Mouse (Mus musculus): ENCODE data around the gene Aifm3. TPM values are rescaled to one million over a fixed set of nuclear protein-coding genes. Genes with fewer than 3 reads are reported as not detected.
"Not testable (repeated sequence)": the region's sequence is repeated elsewhere in the genome, so short reads cannot be mapped to it uniquely, and the experiment has no call there.

The Aifm3 gene
- polyA plus RNA-seq, 1 experiment from 2014 or later: 0.99 TPM

DNA sequence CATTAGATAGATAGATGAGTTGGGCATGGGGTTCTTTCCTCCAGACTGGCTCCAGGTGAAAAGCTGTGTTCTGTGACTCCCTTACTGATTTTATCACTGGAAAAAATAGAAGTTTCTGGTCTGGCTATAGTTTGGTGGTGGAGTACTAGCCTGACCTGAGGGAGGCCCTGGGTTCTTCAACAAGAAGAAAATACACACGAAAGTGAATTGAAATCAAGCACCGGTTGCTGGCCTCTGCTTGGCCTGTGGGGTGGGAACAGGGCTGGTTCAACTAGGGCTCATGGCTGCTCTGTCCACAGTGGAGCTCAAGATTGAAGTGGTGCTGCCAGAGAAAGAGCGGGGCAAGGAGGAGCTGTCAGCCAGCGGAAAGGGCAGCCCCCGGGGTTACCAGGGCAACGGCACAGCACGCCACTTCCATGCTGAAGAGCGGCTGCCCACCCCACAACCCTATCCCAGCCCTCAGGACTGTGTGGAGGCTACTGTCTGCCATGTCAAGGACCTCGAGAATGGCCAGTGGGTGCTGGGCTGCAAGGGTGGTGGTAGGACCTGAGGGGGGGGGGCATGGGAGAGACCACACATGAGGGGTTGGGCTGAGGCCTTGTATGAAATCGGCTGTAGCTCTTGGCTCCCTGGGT is 10.0 kb downstream of the Aifm3 start:
- TF ChIP-seq CTCF (IDR thresholded peaks at IDR 0.05): no peak
- ChIA-PET POLR2A (no interaction called here), CTCF (interaction anchor here (1.0 to 1.4 kb wide), 5 partner anchors 8 to 38 kb away, joined by 3 to 4 read pairs (median 3); partner anchors contain the start of gene Lztr1)
- DNase-seq (ENCODE audit: low read depth, low spot score) (no peak), ATAC-seq (no peak)
- H3K27me3 ChIP-seq: no peaks in the 10 kb centered on the region
- in situ Hi-C loops (cut with MboI; ENCODE audit: low pct_unique_long_range_greater_than_20kb): no loop called here

DNA sequence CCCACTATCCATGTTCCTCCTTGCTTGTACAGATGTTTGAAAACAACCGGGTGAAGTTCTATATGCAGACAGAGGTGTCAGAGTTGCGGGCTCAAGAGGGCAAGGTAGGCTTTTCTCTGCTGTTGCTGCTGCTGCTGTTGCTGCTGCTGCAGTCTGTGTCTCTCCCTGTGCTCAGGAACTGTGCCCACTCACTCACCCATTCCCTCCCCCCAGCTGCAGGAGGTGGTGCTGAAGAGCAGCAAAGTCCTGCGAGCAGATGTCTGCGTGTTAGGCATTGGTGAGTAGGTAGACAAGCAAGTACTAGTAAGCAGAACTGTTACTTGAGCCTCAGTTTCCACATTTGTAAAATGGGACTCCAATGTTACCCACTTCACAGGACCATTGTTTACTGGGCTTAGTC is 13.3 kb downstream of the Aifm3 start:
- DNase-seq (ENCODE audit: low read depth, low spot score) (no peak), ATAC-seq (no peak)
- in situ Hi-C loops (cut with MboI; ENCODE audit: low pct_unique_long_range_greater_than_20kb): no loop called here
- CTCF ChIA-PET: no interaction called here
- TF ChIP-seq CTCF (IDR thresholded peaks at IDR 0.05): no peak
- no peaks in the 10 kb centered on the region for H3K27me3 ChIP-seq
- POLR2A ChIA-PET: no interaction called here

DNA sequence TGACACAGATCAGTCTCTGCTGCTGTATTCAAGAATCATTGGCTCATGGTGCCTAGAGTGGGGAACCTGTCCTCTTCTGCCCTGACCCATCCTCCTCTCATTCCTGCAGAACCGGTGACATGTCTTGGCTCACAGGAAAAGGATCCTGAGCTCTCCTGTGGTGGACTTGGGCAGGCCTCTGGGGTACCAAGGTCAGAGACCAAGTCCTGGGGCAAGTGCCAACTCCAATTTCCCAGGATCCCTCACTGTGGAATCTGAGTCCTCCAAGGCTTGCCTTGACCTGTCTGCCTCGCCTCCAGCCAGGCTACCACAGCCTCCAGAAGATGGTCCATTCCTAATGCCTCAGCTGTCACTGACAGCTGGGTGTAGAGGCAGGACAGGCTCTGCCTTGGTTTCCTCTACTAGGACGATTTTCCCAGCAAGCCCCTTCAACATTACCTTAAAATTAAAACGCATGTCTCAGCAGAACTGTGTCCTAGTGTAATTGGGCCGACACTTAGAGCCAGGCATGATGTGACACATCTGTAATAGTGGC is 17.7 kb downstream of the Aifm3 start:
- CTCF ChIA-PET: interaction anchor here (0.8 to 3.9 kb wide), 3 partner anchors 8 to 47 kb away, joined by 3 to 23 read pairs (median 4); no protein-coding TSS in a partner anchor
- in situ Hi-C loops (cut with MboI; ENCODE audit: low pct_unique_long_range_greater_than_20kb): no loop called here

DNA sequence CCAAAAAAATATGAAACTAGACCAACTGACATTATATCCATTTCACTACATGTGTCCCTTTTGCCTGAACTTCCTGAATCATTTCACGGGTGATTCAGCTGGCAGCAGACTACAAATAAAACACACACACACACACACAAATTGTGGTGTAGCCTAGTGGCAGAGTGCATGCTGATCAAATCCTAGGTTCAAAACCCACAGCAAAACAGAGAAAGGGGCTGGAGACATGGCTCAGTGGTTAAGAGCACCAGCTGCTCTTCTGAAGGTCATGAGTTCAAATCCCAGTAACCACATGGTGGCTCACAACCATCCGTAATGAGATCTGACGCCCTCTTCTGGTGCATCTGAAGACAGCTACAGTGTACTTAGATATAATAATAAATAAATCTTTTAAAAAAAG is 18.6 kb downstream of the Aifm3 start:
- CTCF ChIA-PET: interaction anchor here (0.8 to 3.9 kb wide), 3 partner anchors 9 to 34 kb away, joined by 3 to 23 read pairs (median 4); no protein-coding TSS in a partner anchor
- ATAC-seq; H3K27me3 ChIP-seq; in situ Hi-C loops (cut with MboI; ENCODE audit: low pct_unique_long_range_greater_than_20kb); DNase-seq (ENCODE audit: low read depth, low spot score): not testable (repeated sequence)
- POLR2A ChIA-PET: interaction anchor here (1.2 to 2.7 kb wide), 2 partner anchors 12 to 22 kb away, joined by 6 to 10 read pairs; partner anchors contain the start of gene Thap7

More for the DNA sequence above, 17.7 kb downstream of the Aifm3 start:
- DNase-seq (ENCODE audit: low read depth, low spot score): no peak
- no peak for TF ChIP-seq CTCF (IDR thresholded peaks at IDR 0.05)
- no peak for ATAC-seq
- no peaks in the 10 kb centered on the region for H3K27me3 ChIP-seq
- POLR2A ChIA-PET: interaction anchor here (1.2 kb wide), 1 partner anchor 11 kb away, joined by 6 read pairs; no protein-coding TSS in a partner anchor

DNA sequence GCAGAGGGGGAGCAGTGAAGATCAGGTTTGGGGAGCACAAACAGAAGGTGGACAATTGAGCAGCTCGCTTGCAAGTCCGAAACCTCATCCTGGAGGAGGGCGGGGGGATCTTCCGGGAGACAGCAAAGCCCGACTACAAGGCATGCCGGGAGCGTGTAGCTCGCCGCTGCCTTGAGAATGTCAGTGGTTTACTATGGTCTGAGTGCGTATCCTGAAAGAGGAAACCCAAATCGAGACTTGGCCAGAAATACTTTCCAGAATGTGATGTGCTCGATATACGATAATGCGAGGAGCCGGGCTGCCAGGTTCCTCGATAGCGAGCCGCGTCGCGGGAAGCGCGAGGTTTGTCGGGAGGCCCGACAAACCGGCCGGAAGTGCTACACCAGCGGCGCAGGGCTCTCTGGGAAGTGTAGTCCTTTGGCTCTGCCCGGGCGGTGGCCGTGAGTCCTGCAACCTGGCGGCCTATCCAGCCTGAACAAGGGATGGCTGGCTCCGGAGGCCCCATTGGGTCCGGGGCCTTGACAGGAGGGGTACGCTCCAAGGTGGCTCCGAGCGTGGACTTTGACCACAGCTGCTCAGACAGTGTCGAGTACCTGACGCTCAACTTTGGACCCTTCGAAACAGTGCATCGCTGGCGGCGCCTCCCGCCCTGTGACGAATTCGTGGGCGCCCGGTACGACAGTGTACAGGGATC is 19.3 kb downstream of the Aifm3 start, which contains the start of gene Lztr1:
TSS of gene Lztr1 (plus strand) at position 143 of the 694 bp plus-strand sequence.
- no peaks in the 10 kb centered on the region for H3K27me3 ChIP-seq
- ATAC-seq (peak; percentile 94), DNase-seq (ENCODE audit: low read depth, low spot score) (no peak)
- in situ Hi-C loops (cut with MboI; ENCODE audit: low pct_unique_long_range_greater_than_20kb): no loop called here
- ChIA-PET POLR2A (interaction anchor here (1.0 to 2.7 kb wide), 3 partner anchors 10 to 21 kb away, joined by 3 to 10 read pairs (median 4); partner anchors contain the start of gene Thap7), CTCF (interaction anchor here (1.3 to 3.9 kb wide), 3 partner anchors 9 to 35 kb away, joined by 3 to 23 read pairs (median 4); no protein-coding TSS in a partner anchor)
- no peak for TF ChIP-seq CTCF (IDR thresholded peaks at IDR 0.05)

DNA sequence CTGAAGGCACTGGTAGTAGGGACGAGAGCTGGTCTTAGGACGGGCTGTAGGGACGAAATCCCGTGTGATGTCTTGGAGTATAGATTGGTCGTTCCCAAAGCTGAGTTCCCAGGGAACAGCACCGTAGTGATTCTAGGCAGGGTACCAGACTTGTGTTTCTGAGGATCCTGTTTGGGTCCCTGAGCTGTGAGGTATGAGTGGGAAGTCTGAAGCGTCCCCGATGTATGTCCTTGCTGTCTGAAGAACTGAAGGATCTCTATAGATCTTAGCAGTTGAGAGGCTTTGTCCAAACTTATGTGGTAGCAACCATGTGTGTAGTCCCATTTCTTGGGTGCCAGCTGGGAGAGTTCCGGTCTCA is 19.8 kb downstream of the Aifm3 start:
- in situ Hi-C loops (cut with MboI; ENCODE audit: low pct_unique_long_range_greater_than_20kb): no loop called here
- DNase-seq (ENCODE audit: low read depth, low spot score) (no peak), ATAC-seq (no peak)
- no peak for TF ChIP-seq CTCF (IDR thresholded peaks at IDR 0.05)
- H3K27me3 ChIP-seq: no peaks in the 10 kb centered on the region
- CTCF ChIA-PET: interaction anchor here (1.3 to 3.9 kb wide), 3 partner anchors 10 to 36 kb away, joined by 3 to 23 read pairs (median 4); no protein-coding TSS in a partner anchor
- POLR2A ChIA-PET: interaction anchor here (1.0 to 2.7 kb wide), 3 partner anchors 10 to 21 kb away, joined by 3 to 10 read pairs (median 4); partner anchors contain the start of gene Thap7

DNA sequence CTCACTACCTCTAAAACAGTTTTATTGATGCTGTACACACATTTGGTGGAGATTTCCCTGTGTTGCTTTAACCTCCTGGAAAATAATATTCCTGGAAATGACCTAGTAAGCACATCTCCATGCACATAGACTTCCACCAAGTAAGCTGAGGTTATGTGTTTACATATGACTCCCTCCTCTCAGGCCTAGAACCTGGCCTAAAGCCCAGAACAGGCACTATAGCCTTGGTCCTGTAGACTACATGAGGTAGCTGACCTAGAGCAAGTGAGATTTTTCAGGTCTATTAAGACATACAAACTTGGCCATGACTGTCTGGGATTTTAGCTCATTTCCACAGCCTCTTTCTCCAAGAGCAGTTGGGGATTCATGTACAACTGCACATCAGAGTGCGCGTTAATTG is 20.7 kb downstream of the Aifm3 start:
- ChIA-PET CTCF (interaction anchor here (1.0 to 3.9 kb wide), 3 partner anchors 8 to 36 kb away, joined by 3 to 23 read pairs (median 5); no protein-coding TSS in a partner anchor), POLR2A (interaction anchor here (2.7 kb wide), 1 partner anchor 20 kb away, joined by 10 read pairs; the partner anchor contains the start of gene Thap7)
- in situ Hi-C loops (cut with MboI; ENCODE audit: low pct_unique_long_range_greater_than_20kb): no loop called here
- H3K27me3 ChIP-seq: no peaks in the 10 kb centered on the region
- ATAC-seq (no peak), DNase-seq (ENCODE audit: low read depth, low spot score) (no peak)
- TF ChIP-seq CTCF (IDR thresholded peaks at IDR 0.05): no peak

DNA sequence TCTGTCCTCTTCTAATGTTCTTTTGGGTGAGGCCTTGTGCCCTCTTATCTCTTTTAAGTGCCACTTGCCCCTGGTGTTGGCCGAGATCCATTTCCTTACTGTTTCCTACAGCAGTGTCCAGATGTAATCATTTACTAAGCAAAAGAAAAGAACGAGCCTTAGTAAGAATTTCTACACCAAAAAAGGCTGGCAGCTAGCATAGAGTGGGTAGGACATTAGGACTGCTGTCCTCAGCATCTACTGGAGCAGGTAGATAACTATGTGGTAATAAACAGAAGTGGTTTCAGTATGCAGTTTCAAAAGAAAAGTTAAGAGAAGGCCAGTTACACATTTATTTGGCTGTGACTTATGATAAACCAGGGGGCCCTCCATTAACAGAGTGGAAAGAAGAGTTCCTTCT is 21.3 kb downstream of the Aifm3 start:
- CTCF ChIA-PET: interaction anchor here (1.0 to 1.1 kb wide), 2 partner anchors 8 to 37 kb away, joined by 3 to 5 read pairs; no protein-coding TSS in a partner anchor
- no peak for ATAC-seq
- POLR2A ChIA-PET: interaction anchor here (2.7 kb wide), 1 partner anchor 19 kb away, joined by 10 read pairs; the partner anchor contains the start of gene Thap7
- no peak for TF ChIP-seq CTCF (IDR thresholded peaks at IDR 0.05)
- no peaks in the 10 kb centered on the region for H3K27me3 ChIP-seq
- no peak for DNase-seq (ENCODE audit: low read depth, low spot score)
- in situ Hi-C loops (cut with MboI; ENCODE audit: low pct_unique_long_range_greater_than_20kb): no loop called here

DNA sequence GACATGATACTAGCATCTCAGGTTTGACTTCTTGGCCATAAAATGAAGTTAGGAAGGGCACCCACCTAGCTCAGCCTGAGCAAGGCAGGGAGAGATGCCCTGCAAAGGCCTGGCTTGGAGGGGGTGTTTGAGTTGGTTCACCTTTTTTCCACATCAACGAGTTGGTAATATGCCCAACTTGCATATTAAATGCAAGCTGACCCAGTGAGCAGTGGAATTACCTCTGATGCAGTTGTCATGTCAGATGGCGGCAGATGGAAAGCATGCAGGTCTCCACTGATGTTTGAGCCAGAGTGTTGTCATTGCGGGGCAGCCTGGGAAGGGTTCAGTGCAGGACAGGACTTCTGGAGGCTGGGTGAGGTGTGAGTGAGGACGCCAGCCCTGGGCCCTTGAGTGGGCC is 22.0 kb downstream of the Aifm3 start:
- POLR2A ChIA-PET: no interaction called here
- H3K27me3 ChIP-seq: no peaks in the 10 kb centered on the region
- ATAC-seq: no peak
- TF ChIP-seq CTCF (IDR thresholded peaks at IDR 0.05): no peak
- CTCF ChIA-PET: interaction anchor here (1.1 kb wide), 1 partner anchor 37 kb away, joined by 3 read pairs; no protein-coding TSS in a partner anchor
- in situ Hi-C loops (cut with MboI; ENCODE audit: low pct_unique_long_range_greater_than_20kb): no loop called here
- no peak for DNase-seq (ENCODE audit: low read depth, low spot score)

DNA sequence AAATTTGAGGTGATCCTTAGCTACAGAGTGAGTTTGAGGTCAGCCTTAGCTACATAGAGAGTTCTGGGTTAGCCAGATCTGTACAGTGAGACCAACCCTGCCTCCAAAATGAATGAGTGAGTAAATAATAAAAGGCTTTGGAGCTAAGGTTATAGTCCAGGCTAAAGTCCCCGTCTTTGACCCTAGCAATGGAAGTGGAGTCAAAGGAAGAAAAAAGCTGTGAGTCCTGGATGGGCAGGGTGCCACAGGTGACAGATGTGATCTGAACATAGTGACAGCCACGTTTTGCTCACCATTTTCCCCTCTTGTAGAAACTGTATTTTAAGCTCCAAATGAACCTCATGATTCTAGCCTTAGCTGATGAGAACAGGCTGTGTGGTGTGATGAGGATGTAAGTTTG is 29.5 kb downstream of the Aifm3 start:
- ChIA-PET CTCF (interaction anchor here (1.1 to 2.1 kb wide), 4 partner anchors 9 to 45 kb away, joined by 3 to 11 read pairs (median 6); no protein-coding TSS in a partner anchor), POLR2A (interaction anchor here (1.3 kb wide), 1 partner anchor 10 kb away, joined by 3 read pairs; no protein-coding TSS in a partner anchor)
- in situ Hi-C loops (cut with MboI; ENCODE audit: low pct_unique_long_range_greater_than_20kb): no loop called here

More for the DNA sequence above, 29.5 kb downstream of the Aifm3 start:
- no peak for TF ChIP-seq CTCF (IDR thresholded peaks at IDR 0.05)
- ATAC-seq (no peak), DNase-seq (ENCODE audit: low read depth, low spot score) (no peak)
- no peaks in the 10 kb centered on the region for H3K27me3 ChIP-seq
